Mouse (Mus musculus) liver, embryonic 14.5 days (tissue): ENCODE data around the gene Anks1b. TPM values are rescaled to one million over a fixed set of nuclear protein-coding genes. Genes with fewer than 3 reads are reported as not detected.

Source experiments
- ATAC-seq: fragments of 200-750 bp; cut with Nextera tagmentation; 2 replicates; pipeline ENCODE4 v1.8.0; 2017; ENCODE audit warnings: moderate number of reproducible peaks, mild to moderate bottlenecking, moderate library complexity; ENCODE audit not compliant: insufficient read depth
- DNase-seq, 3 experiments: peaks; one replicate each; pipeline ENCODE4 v3.0.0-alpha.2; 2012 to 2013; ENCODE audit warnings: low read depth in 3 of 3, low spot score in 3 of 3
- H3K27ac ChIP-seq: fragments of 300-500 bp; sonication (generic); 2 replicates; pipeline ENCODE4 v1.5.1; 2014; ENCODE audit warnings: moderate library complexity, mild to moderate bottlenecking, control low read depth, inconsistent platforms
- H3K27me3 ChIP-seq: fragments of 300-500 bp; sonication (generic); 2 replicates; pipeline ENCODE4 v1.6.1; 2014; ENCODE audit warnings: mild to moderate bottlenecking, low read length, moderate library complexity; ENCODE audit not compliant: control insufficient read depth, insufficient read depth
- H3K36me3 ChIP-seq: fragments of 300-500 bp; sonication (generic); replicated peaks from 2 replicates; pipeline ENCODE4 v1.6.1; 2014; ENCODE audit warnings: low read depth; ENCODE audit not compliant: control insufficient read depth, insufficient read depth
- H3K4me1 ChIP-seq, 2 experiments: fragments of 200-500 bp in 1 of 2; fragments of 300-500 bp in 1 of 2; sonication (generic) in 1 of 2; replicated peaks; 2 replicates each; pipeline ENCODE4 v1.6.1; 2012 to 2014; ENCODE audit warnings: antibody characterized with exemption in 1 of 2, inconsistent platforms in 1 of 2, low read length in 1 of 2; ENCODE audit not compliant: control insufficient read depth in 2 of 2, insufficient read depth in 2 of 2
- H3K4me2 ChIP-seq: fragments of 300-500 bp; sonication (generic); 2 replicates; pipeline ENCODE4 v1.6.1; 2014; ENCODE audit warnings: low read depth, mild to moderate bottlenecking, control low read depth, moderate library complexity
- H3K4me3 ChIP-seq, 2 experiments: fragments of 200-500 bp in 1 of 2; fragments of 300-500 bp in 1 of 2; sonication (generic) in 1 of 2; 2 replicates each; pipeline ENCODE4 v1.5.1; 2012 to 2014; ENCODE audit warnings: low read depth in 2 of 2, low read length in 2 of 2, mild to moderate bottlenecking in 2 of 2, control low read depth in 1 of 2, inconsistent platforms in 1 of 2, moderate library complexity in 1 of 2; ENCODE audit not compliant: insufficient read depth in 1 of 2
- H3K9ac ChIP-seq: fragments of 300-500 bp; sonication (generic); replicated peaks from 2 replicates; pipeline ENCODE4 v1.6.1; 2014; ENCODE audit warnings: mild to moderate bottlenecking, control low read depth, moderate library complexity
- H3K9me3 ChIP-seq: fragments of 300-500 bp; sonication (generic); 2 replicates; pipeline ENCODE4 v1.6.1; 2016; ENCODE audit warnings: low read length, mixed read lengths; ENCODE audit not compliant: control insufficient read depth
- CTCF ChIP-seq: IDR thresholded peaks from 2 replicates; pipeline ENCODE4 v1.5.1; 2016; ENCODE audit warnings: antibody characterized with exemption, low read depth, control low read depth
- EP300 ChIP-seq: IDR thresholded peaks from 2 replicates; pipeline ENCODE4 v1.6.1; 2016; ENCODE audit warnings: antibody characterized with exemption, low read depth
- WGBS: fragments of 180-500 bp; shearing (Covaris S2); extraction: QIAGEN DNeasy Blood & Tissue Kit; methylation state at CpG from one replicate; pipeline ENCODE4 v1.1.7; 2014; ENCODE audit not compliant: insufficient replicate concordance; 5-methylcytosine and 5-hydroxymethylcytosine counted together
- polyA plus RNA-seq, 2 experiments: library from polyadenylated mRNA; depleted of rRNA in 1 of 2; stranded (reverse) in 1 of 2; unstranded in 1 of 2; fragments of >200 nt; fragmentation: Nextera tagmentation in 1 of 2; extraction: Ambion mirVana in 1 of 2; gene quantifications; 2 replicates each; pipeline versions ENCODE4 v1.2.1 to v1.2.3; 2012 to 2014

Anks1b gene
- polyA plus RNA-seq, 2 experiments: not detected

DNA sequence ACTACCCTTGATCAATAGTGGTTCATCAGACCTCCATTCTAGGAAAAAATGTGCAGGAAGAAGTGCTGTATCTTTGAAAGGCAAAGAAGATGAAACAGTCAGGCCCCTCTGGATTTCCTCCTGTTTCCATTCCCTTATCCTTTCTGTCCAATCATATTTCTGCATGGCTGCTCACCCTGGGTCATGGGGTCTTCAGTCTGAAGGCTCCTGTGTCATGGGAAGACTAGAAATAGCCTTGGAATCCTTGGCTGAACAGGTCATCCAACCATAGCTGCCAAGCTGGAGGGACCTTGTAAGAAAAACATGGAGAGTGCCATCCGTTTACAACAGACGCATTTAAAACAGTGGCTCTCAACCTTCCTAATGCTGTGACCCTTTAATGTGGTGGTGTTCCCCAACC lies 662.1 kb downstream of the Anks1b start:
- no peak overlapping the region for H3K9ac ChIP-seq
- H3K4me3 ChIP-seq: no peak overlapping the region
- H3K4me1 ChIP-seq: no peaks in the 10 kb centered on the region
- no peak for ATAC-seq
- H3K9me3 ChIP-seq: no peaks in the 10 kb centered on the region
- TF ChIP-seq CTCF: no peak
- no peak overlapping the region for H3K27ac ChIP-seq
- no peak for DNase-seq
- H3K4me2 ChIP-seq: no peak overlapping the region
- H3K36me3 ChIP-seq: no peaks in the 10 kb centered on the region
- WGBS: 69% methylated on average over 2 of the region's 2 CpGs
- H3K27me3 ChIP-seq: no peaks in the 10 kb centered on the region

DNA sequence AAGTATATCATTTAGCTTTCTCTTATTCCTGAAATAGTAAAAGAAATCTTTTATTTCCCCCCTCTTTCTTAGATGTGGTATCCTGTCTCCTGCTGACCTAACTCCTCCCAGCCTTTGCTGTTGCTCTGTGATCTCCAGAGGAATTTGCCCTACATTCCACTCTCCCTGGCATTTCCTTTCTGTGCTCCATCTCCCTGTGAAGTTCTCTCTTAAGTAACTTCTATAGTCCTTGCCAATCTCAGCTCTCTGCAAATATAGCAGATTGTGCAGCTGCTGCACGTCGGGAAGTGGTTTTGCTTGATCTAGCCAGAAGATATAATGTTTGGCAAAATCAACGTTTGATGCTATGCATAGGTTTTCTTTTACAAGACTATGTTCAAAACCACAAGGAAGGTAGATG lies 673.3 kb downstream of the Anks1b start:
- Histone ChIP-seq H3K36me3 (no peaks in the 10 kb centered on the region), H3K27ac (no peak overlapping the region), H3K4me2 (no peak overlapping the region), H3K9ac (no peak overlapping the region), H3K27me3 (no peaks in the 10 kb centered on the region), H3K4me3 (no peak overlapping the region), H3K4me1 (no peaks in the 10 kb centered on the region), H3K9me3 (no peaks in the 10 kb centered on the region)
- no peak for DNase-seq
- no peak for ATAC-seq
- no peak for TF ChIP-seq EP300
- TF ChIP-seq CTCF: no peak
- WGBS: 33% methylated on average over 3 of the region's 3 CpGs

DNA sequence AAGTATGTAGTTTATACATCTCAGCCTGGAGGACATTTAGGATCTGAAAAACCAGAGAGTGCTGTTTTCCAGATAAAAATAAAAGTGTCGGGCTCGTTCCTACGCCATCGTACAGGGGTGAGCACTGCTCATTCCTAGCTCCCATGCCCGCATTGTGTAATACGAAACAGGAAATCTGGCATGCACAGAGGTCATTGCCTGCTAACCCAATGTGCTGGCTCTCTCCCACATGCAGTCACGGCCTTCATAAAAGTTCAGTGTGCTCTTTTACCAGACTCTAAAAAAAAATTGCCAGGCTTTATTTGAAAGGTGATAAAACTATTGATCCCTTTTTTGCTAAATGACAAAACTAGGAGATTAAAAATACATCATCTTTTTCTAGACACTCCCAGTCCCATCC lies 689.6 kb downstream of the Anks1b start:
- no peaks in the 10 kb centered on the region for H3K9me3 ChIP-seq
- TF ChIP-seq EP300 (no peak), CTCF (no peak)
- ATAC-seq: no peak
- H3K4me2 ChIP-seq: no peak overlapping the region
- H3K4me1 ChIP-seq: no peaks in the 10 kb centered on the region
- no peaks in the 10 kb centered on the region for H3K36me3 ChIP-seq
- no peak for DNase-seq
- H3K27ac ChIP-seq: no peak overlapping the region
- H3K4me3 ChIP-seq: no peak overlapping the region
- WGBS: 61% methylated on average over 7 of the region's 7 CpGs
- H3K9ac ChIP-seq: no peak overlapping the region
- no peaks in the 10 kb centered on the region for H3K27me3 ChIP-seq

DNA sequence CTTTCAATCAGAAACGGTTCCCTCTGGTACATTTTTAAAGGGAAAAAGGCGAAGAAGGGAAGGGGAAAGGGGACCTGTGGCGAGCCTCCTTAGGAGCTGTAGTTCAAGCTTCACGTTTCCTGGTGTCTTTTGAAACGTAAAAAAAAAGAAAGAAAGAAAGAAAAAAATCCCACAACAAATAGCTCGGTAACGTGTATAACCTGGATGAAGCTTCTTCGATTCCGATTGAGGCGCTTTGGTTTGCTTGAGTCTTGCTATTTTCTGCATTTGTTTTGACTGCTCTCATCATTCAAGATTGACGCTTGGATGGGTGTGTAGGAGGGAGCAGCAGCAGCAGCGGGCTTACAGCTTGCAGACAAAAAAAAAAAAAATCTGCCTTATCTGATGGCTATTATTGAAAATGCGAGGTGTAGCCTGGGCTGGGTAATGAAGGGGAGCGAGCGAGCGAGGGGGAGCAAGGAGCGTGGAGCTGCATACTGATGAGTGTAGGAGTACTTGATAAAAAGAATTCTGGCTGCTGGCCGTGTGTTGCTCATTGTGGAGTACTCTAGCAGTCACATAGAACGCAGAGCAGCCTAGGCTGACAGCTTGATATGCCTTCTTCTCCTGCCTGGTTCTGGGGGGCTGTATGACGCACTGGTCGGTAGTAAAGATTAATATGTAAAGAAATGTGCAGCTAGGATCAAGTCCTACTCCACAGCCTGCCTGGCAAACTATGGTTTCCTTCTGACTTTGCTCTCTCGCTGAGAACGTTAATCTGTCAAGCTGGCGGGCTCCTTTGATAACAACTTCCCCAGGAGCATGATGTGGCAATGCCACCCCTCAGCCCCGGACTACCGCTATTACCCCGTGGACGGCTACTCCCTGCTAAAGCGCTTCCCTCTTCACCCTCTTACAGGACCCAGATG lies 703.1 kb downstream of the Anks1b start:
- WGBS: 32% methylated on average over 29 of the region's 29 CpGs
- TF ChIP-seq EP300: no peak
- TF ChIP-seq CTCF: no peak
- H3K9me3 ChIP-seq: no peaks in the 10 kb centered on the region
- no peaks in the 10 kb centered on the region for H3K36me3 ChIP-seq
- no peak overlapping the region for H3K27ac ChIP-seq
- no peak overlapping the region for H3K4me2 ChIP-seq
- no peak for DNase-seq
- H3K4me1 ChIP-seq: no peaks in the 10 kb centered on the region
- no peak overlapping the region for H3K9ac ChIP-seq
- no peak for ATAC-seq
- no peak overlapping the region for H3K4me3 ChIP-seq
- no peaks in the 10 kb centered on the region for H3K27me3 ChIP-seq

DNA sequence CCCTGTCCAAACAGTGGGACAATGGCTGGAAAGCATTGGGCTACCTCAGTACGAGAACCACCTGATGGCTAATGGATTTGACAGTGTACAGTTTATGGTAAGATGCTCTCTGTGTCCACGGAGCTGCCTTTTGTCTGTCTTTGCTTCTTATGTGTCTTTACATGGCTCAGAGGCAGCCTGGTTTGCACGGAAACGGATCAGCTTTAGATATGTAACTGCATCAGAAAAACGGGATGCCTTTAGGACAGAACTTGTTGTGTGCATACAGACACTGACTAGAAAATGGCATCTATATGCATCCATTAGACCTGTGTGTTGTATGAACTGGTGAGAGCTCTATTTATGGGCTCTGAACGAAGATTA lies 703.8 kb downstream of the Anks1b start:
- Histone ChIP-seq H3K4me3 (no peak overlapping the region), H3K4me1 (no peaks in the 10 kb centered on the region), H3K9me3 (no peaks in the 10 kb centered on the region), H3K9ac (no peak overlapping the region), H3K4me2 (no peak overlapping the region), H3K27ac (no peak overlapping the region), H3K36me3 (no peaks in the 10 kb centered on the region), H3K27me3 (no peaks in the 10 kb centered on the region)
- DNase-seq (no peak), ATAC-seq (no peak)
- 54% methylated on average over 6 of the region's 6 CpGs for WGBS
- TF ChIP-seq EP300: no peak
- TF ChIP-seq CTCF: no peak
